Mouse (Mus musculus) heart, postnatal 25 days (tissue): Measurements from ENCODE around the gene Astl. TPM values are rescaled to one million over a fixed set of nuclear protein-coding genes. Genes with fewer than 3 reads are reported as not detected.

Experiments used
- DNase-seq: peaks from one replicate; pipeline ENCODE4 v3.0.0; 2022; ENCODE audit warnings: low spot score
- intact Hi-C: fragments of 180-260 bp; cut with DNase I; formaldehyde crosslinking; loops from one replicate; pipeline ENCODE4 v1.15.1; 2025
- total RNA-seq, 2 experiments: library from RNA; stranded (reverse); gene quantifications; 2 replicates each; pipeline ENCODE4 v1.2.3; 2021

Astl gene
- total RNA-seq, 2 experiments from 2014 or later = not detected

GRCm38 (mm10) chr2:127362459-127363281 is 24.2 kb downstream of the Astl start, which contains the start of gene Adra2b:
TSS of gene Adra2b (plus strand) at chr2:127363208.
- intact Hi-C loops = loop anchor here (1.0 to 5.0 kb wide), 5 partner anchors 26 to 195 kb away; no protein-coding TSS in a partner anchor
- DNase-seq = peak; percentile 56

- DNase-seq = no peak
- intact Hi-C loops = loop anchor here (2.0 to 5.0 kb wide), 4 partner anchors 26 to 194 kb away; no protein-coding TSS in a partner anchor
Observed at GRCm38 (mm10) chr2:127363282-127363652, 24.8 kb downstream of the Astl start.

- intact Hi-C loops = loop anchor here (2.0 to 5.0 kb wide), 4 partner anchors 25 to 194 kb away; no protein-coding TSS in a partner anchor
- no peak for DNase-seq
Observed at GRCm38 (mm10) chr2:127363696-127364095, 25.3 kb downstream of the Astl start.

GRCm38 (mm10) chr2:127364452-127364851 is 26.0 kb downstream of the Astl start:
- DNase-seq = no peak
- intact Hi-C loops = loop anchor here (5.0 kb wide), 2 partner anchors 138 to 193 kb away; no protein-coding TSS in a partner anchor

GRCm38 (mm10) chr2:127367126-127367820 is 28.8 kb downstream of the Astl start:
- intact Hi-C loops = no loop called here
- DNase-seq = no peak

GRCm38 (mm10) chr2:127369703-127370376 is 31.4 kb downstream of the Astl start:
- intact Hi-C loops = no loop called here
- no peak for DNase-seq

- DNase-seq = no peak
- intact Hi-C loops = no loop called here
Observed at GRCm38 (mm10) chr2:127370561-127371483, 32.4 kb downstream of the Astl start.

GRCm38 (mm10) chr2:127371484-127371861 is 33.0 kb downstream of the Astl start:
- intact Hi-C loops = no loop called here
- no peak for DNase-seq

- intact Hi-C loops = no loop called here
- no peak for DNase-seq
Observed at GRCm38 (mm10) chr2:127372082-127372481, 33.6 kb downstream of the Astl start.

- no peak for DNase-seq
- intact Hi-C loops = no loop called here
Observed at GRCm38 (mm10) chr2:127374131-127374530, 35.7 kb downstream of the Astl start.

GRCm38 (mm10) chr2:127375087-127375486 is 36.6 kb downstream of the Astl start:
- DNase-seq = no peak
- intact Hi-C loops = no loop called here

GRCm38 (mm10) chr2:127375759-127376341 is 37.4 kb downstream of the Astl start:
- intact Hi-C loops = no loop called here
- no peak for DNase-seq

GRCm38 (mm10) chr2:127376423-127377051 is 38.1 kb downstream of the Astl start:
- DNase-seq = no peak
- intact Hi-C loops = no loop called here

GRCm38 (mm10) chr2:127377942-127378610 is 39.6 kb downstream of the Astl start:
- no peak for DNase-seq
- intact Hi-C loops = no loop called here

- DNase-seq = no peak
- intact Hi-C loops = no loop called here
Observed at GRCm38 (mm10) chr2:127378611-127378990, 40.2 kb downstream of the Astl start.

- intact Hi-C loops = no loop called here
- no peak for DNase-seq
Observed at GRCm38 (mm10) chr2:127379250-127379649, 40.8 kb downstream of the Astl start.

GRCm38 (mm10) chr2:127383881-127384280 is 45.4 kb downstream of the Astl start:
- intact Hi-C loops = no loop called here
- no peak for DNase-seq

GRCm38 (mm10) chr2:127387521-127387920 is 49.1 kb downstream of the Astl start:
- intact Hi-C loops = no loop called here
- no peak for DNase-seq
